Mouse (Mus musculus) liver, postnatal 0 days (tissue): ENCODE results near the gene Zc3hav1l.

Source experiments
- CTCF ChIP-seq: sonication (generic); IDR thresholded peaks from 2 replicates; pipeline ENCODE4 v1.5.1; 2016; ENCODE audit warnings: antibody characterized with exemption, low read depth
- EP300 ChIP-seq: IDR thresholded peaks from 2 replicates; pipeline ENCODE4 v1.6.1; 2016; ENCODE audit warnings: antibody characterized with exemption, low read depth, mild to moderate bottlenecking

- TF ChIP-seq CTCF, result no peak
- no peak for TF ChIP-seq EP300
Measured at GRCm38 (mm10) chr6:38241508-38241907, 57.6 kb downstream of the Zc3hav1l start.
